15 mouse cellular contexts compared by ENCODE assay signal in the genomic region with DNA sequence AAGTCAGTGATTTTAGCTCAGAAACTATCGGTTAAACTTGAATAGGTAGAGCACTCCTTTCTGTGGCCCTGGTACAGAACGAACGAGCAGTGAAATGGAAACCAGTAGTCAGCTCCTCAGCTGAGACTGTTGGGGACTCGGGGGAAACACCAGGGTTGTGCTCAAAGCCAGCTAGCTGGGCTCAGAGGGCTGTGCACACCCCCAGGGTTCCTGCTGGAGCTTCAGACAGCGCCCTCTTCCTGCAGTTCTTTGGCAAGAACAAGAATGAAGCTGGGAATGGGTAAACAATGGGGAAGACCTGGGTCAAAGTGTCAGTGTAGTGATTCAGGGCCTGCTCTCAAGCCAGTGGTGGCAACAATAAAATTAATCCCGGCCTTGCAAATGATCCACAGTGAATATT.
DNase-seq lines count a peak whose midpoint lies in the region; ATAC-seq and TF ChIP-seq lines count a peak whose summit lies in the region.
"Had no signal": no experiment of that assay in that cellular context is flagged by ENCODE, and none has a peak within 500 bp of the region (broad histone marks: within the 10 kb centered on the region; RNA-seq: fewer than 3 reads in every experiment).

No protein-coding gene starts in this region.

- TF ChIP-seq EP300 in ES-Bruce4 (IDR thresholded peaks at IDR 0.05; ENCODE audit: insufficient read depth, low read depth, low read length), result no peak

- H3K4me1 ChIP-seq in hindbrain, embryonic 10.5 days (replicated peaks), result peaks cover 34% of the 10 kb centered on the region
- peaks cover 32% of the 10 kb centered on the region for H3K4me1 ChIP-seq in hindbrain, embryonic 12.5 days
- H3K4me1 ChIP-seq in lung, embryonic 14.5 days (ENCODE audit: insufficient read depth), result no peaks in the 10 kb centered on the region
- H3K4me1 ChIP-seq in ES-Bruce4 (ENCODE audit: control insufficient read depth, insufficient read depth, low read length), result no peaks in the 10 kb centered on the region
- H3K4me1 ChIP-seq in limb, embryonic 10.5 days, result peaks cover 23% of the 10 kb centered on the region
- H3K4me1 ChIP-seq: lung, embryonic 15.5 days had no signal

- DNase-seq in hindbrain, embryonic 10.5 days (ENCODE audit: low spot score), result no peak
- DNase-seq in lung, embryonic 14.5 days, result peak; percentile 15
- DNase-seq in lung, postnatal 25 days (ENCODE audit: low spot score), result no peak
- DNase-seq in limb, embryonic 10.5 days (ENCODE audit: low spot score), result no peak
- no peak for DNase-seq in heart, adult 8-10 months (ENCODE audit: low spot score)
- DNase-seq in urinary bladder, adult 18-20 months (ENCODE audit: low spot score in 2 of 2), result no peak
- DNase-seq: cerebellum, adult 2 months; gastrocnemius, postnatal 25 days; layer of hippocampus, adult 9-11 months had no signal

- 51% methylated on average over 6 of the region's 6 CpGs for WGBS in hindbrain, embryonic 10.5 days
- 62% methylated on average over 6 of the region's 6 CpGs for WGBS in hindbrain, embryonic 12.5 days
- WGBS in lung, embryonic 14.5 days, result 53% methylated on average over 6 of the region's 6 CpGs
- WGBS in limb, embryonic 10.5 days, result 56% methylated on average over 6 of the region's 6 CpGs

- H3K9me3 ChIP-seq in hindbrain, embryonic 10.5 days, result no peaks in the 10 kb centered on the region
- no peaks in the 10 kb centered on the region for H3K9me3 ChIP-seq in hindbrain, embryonic 12.5 days (replicated peaks)
- no peaks in the 10 kb centered on the region for H3K9me3 ChIP-seq in lung, embryonic 14.5 days (ENCODE audit: low read depth, low read length)
- H3K9me3 ChIP-seq in ES-Bruce4 (replicated peaks; ENCODE audit: control insufficient read depth, insufficient read depth, low read length, poor library complexity, severe bottlenecking), result no peaks in the 10 kb centered on the region
- H3K9me3 ChIP-seq in limb, embryonic 10.5 days (replicated peaks), result no peaks in the 10 kb centered on the region
- H3K9me3 ChIP-seq: heart, embryonic 12.5 days; lung, embryonic 15.5 days; midbrain, embryonic 12.5 days had no signal

- no peak for TF ChIP-seq POLR2A in ES-Bruce4 (IDR thresholded peaks at IDR 0.05; ENCODE audit: insufficient read depth, low read length)

- no peaks in the 10 kb centered on the region for H3K36me3 ChIP-seq in hindbrain, embryonic 10.5 days
- H3K36me3 ChIP-seq in hindbrain, embryonic 12.5 days, result no peaks in the 10 kb centered on the region
- no peaks in the 10 kb centered on the region for H3K36me3 ChIP-seq in lung, embryonic 14.5 days (ENCODE audit: insufficient read depth)
- no peaks in the 10 kb centered on the region for H3K36me3 ChIP-seq in ES-Bruce4 (ENCODE audit: control insufficient read depth, insufficient read depth, low read length, poor library complexity, severe bottlenecking)
- H3K36me3 ChIP-seq in limb, embryonic 10.5 days, result no peaks in the 10 kb centered on the region
- H3K36me3 ChIP-seq: heart, embryonic 12.5 days; lung, embryonic 15.5 days; midbrain, embryonic 12.5 days had no signal

- H3K4me3 ChIP-seq in hindbrain, embryonic 10.5 days, result no peak overlapping the region
- H3K4me3 ChIP-seq in hindbrain, embryonic 12.5 days, result no peak overlapping the region
- H3K4me3 ChIP-seq in lung, embryonic 14.5 days (ENCODE audit: low read depth, low read length), result no peak overlapping the region
- no peak overlapping the region for H3K4me3 ChIP-seq in ES-Bruce4 (ENCODE audit: low read depth, low read length)
- H3K4me3 ChIP-seq in limb, embryonic 10.5 days, result no peak overlapping the region
- H3K4me3 ChIP-seq: heart, embryonic 12.5 days; lung, embryonic 15.5 days; midbrain, embryonic 12.5 days had no signal

- no peak overlapping the region for H3K9ac ChIP-seq in hindbrain, embryonic 12.5 days
- H3K9ac ChIP-seq in lung, embryonic 14.5 days, result no peak overlapping the region
- H3K9ac ChIP-seq in ES-Bruce4 (ENCODE audit: low read depth, poor library complexity, severe bottlenecking), result no peak overlapping the region
- H3K9ac ChIP-seq: heart, embryonic 12.5 days; lung, embryonic 15.5 days; midbrain, embryonic 12.5 days had no signal

- no peak for ATAC-seq in hindbrain, embryonic 12.5 days (ENCODE audit: low FRiP score)
- ATAC-seq in lung, embryonic 14.5 days (ENCODE audit: insufficient read depth), result no peak
- ATAC-seq: hindbrain, embryonic 16.5 days had no signal

- H3K27ac ChIP-seq in hindbrain, embryonic 10.5 days, result 0 out of 2 replicates have a peak overlapping the region, but pooled peaks have one; percentile 26
- H3K27ac ChIP-seq in hindbrain, embryonic 12.5 days, result no peak overlapping the region
- no peak overlapping the region for H3K27ac ChIP-seq in lung, embryonic 14.5 days (ENCODE audit: low read depth)
- H3K27ac ChIP-seq in ES-Bruce4 (ENCODE audit: insufficient read depth, low read length), result no peak overlapping the region
- H3K27ac ChIP-seq in limb, embryonic 10.5 days, result 0 out of 2 replicates have a peak overlapping the region, but pooled peaks have one; percentile 27
- H3K27ac ChIP-seq: lung, embryonic 15.5 days; midbrain, embryonic 12.5 days had no signal

- H3K27me3 ChIP-seq in hindbrain, embryonic 10.5 days (ENCODE audit: insufficient read depth, poor library complexity, severe bottlenecking), result no peaks in the 10 kb centered on the region
- no peaks in the 10 kb centered on the region for H3K27me3 ChIP-seq in hindbrain, embryonic 12.5 days
- no peaks in the 10 kb centered on the region for H3K27me3 ChIP-seq in lung, embryonic 14.5 days (ENCODE audit: insufficient read depth, low read length)
- no peaks in the 10 kb centered on the region for H3K27me3 ChIP-seq in ES-Bruce4 (ENCODE audit: control insufficient read depth, insufficient read depth, low read length, poor library complexity, severe bottlenecking)
- H3K27me3 ChIP-seq in limb, embryonic 10.5 days (ENCODE audit: low read depth, poor library complexity, severe bottlenecking), result no peaks in the 10 kb centered on the region
- H3K27me3 ChIP-seq: heart, embryonic 12.5 days; lung, embryonic 15.5 days had no signal

- TF ChIP-seq CTCF in lung, embryonic 14.5 days (IDR thresholded peaks at IDR 0.05; ENCODE audit: low read depth), result no peak
- peak; percentile 49 for TF ChIP-seq CTCF in ES-Bruce4 (IDR thresholded peaks at IDR 0.05; ENCODE audit: low read depth, low read length)

- no peak overlapping the region for H3K4me2 ChIP-seq in hindbrain, embryonic 12.5 days (replicated peaks)
- no peak overlapping the region for H3K4me2 ChIP-seq in lung, embryonic 14.5 days
- H3K4me2 ChIP-seq: heart, embryonic 12.5 days; lung, embryonic 15.5 days; midbrain, embryonic 12.5 days had no signal

Comparison
In these comparisons a context has a peak if more than half of its experiments do, and no peak if none do; other contexts are left out.
1. H3K27ac ChIP-seq: peak in hindbrain, embryonic 10.5 days (single experiment) and limb, embryonic 10.5 days (single experiment); none in hindbrain, embryonic 12.5 days (single experiment), lung, embryonic 14.5 days (single experiment) and ES-Bruce4 (single experiment).